Mouse (Mus musculus): ENCODE data around the gene Jag2. TPM values are rescaled to one million over a fixed set of nuclear protein-coding genes. Genes with fewer than 3 reads are reported as not detected.

Jag2 gene
- total and polyA plus RNA-seq, 2 experiments: under 0.01 to 0.13 TPM

- no peaks in the 10 kb centered on the region for H3K79me2 ChIP-seq (ENCODE audit: control insufficient read depth, insufficient read depth, low read length)
- H3K9ac ChIP-seq (ENCODE audit: low read depth, low read length): no peak overlapping the region
- no peak overlapping the region for H3K4me3 ChIP-seq (ENCODE audit: insufficient read depth, low read depth, low read length)
- no peak for DNase-seq (ENCODE audit: extremely low read depth, low read depth, low spot score)
- H3K27me3 ChIP-seq (ENCODE audit: control insufficient read depth, insufficient read depth, low read length): no peaks in the 10 kb centered on the region
- H3K27ac ChIP-seq (replicated peaks; ENCODE audit: insufficient read depth, low read depth, low read length): no peak overlapping the region
- H3K4me1 ChIP-seq (ENCODE audit: control insufficient read depth, insufficient read depth, low read length): no peaks in the 10 kb centered on the region
- 89% methylated on average over 8 of the region's 8 CpGs for WGBS
- no peak for TF ChIP-seq CTCF (IDR thresholded peaks at IDR 0.05; ENCODE audit: low read depth, low read length)
- peaks cover 46% of the 10 kb centered on the region for H3K36me3 ChIP-seq (ENCODE audit: control insufficient read depth, insufficient read depth, low read length)
Measured at GRCm38 (mm10) chr12:112968943-112969342, 39.4 kb upstream of the Jag2 start.

- no peak overlapping the region for H3K27ac ChIP-seq (replicated peaks; ENCODE audit: insufficient read depth, low read depth, low read length)
- no peaks in the 10 kb centered on the region for H3K4me1 ChIP-seq (ENCODE audit: control insufficient read depth, insufficient read depth, low read length)
- no peak overlapping the region for H3K9ac ChIP-seq (ENCODE audit: low read depth, low read length)
- H3K4me3 ChIP-seq (ENCODE audit: insufficient read depth, low read depth, low read length): no peak overlapping the region
- no peaks in the 10 kb centered on the region for H3K79me2 ChIP-seq (ENCODE audit: control insufficient read depth, insufficient read depth, low read length)
- TF ChIP-seq CTCF (IDR thresholded peaks at IDR 0.05; ENCODE audit: low read depth, low read length) (no peak), POLR2A (IDR thresholded peaks at IDR 0.05; ENCODE audit: extremely low read depth, insufficient read depth, low read length) (no peak)
- no peaks in the 10 kb centered on the region for H3K27me3 ChIP-seq (ENCODE audit: control insufficient read depth, insufficient read depth, low read length)
- WGBS: 93% methylated on average over 13 of the region's 13 CpGs
- no peak for DNase-seq (ENCODE audit: extremely low read depth, low read depth, low spot score)
- H3K36me3 ChIP-seq (ENCODE audit: control insufficient read depth, insufficient read depth, low read length): peaks cover 43% of the 10 kb centered on the region
Measured at GRCm38 (mm10) chr12:112965783-112966182, 36.2 kb upstream of the Jag2 start.

GRCm38 (mm10) chr12:112961872-112962271 lies 32.3 kb upstream of the Jag2 start:
- H3K4me3 ChIP-seq (ENCODE audit: insufficient read depth, low read depth, low read length): no peak overlapping the region
- DNase-seq (ENCODE audit: extremely low read depth, low read depth, low spot score): no peak
- H3K27me3 ChIP-seq (ENCODE audit: control insufficient read depth, insufficient read depth, low read length): no peaks in the 10 kb centered on the region
- H3K79me2 ChIP-seq (ENCODE audit: control insufficient read depth, insufficient read depth, low read length): no peaks in the 10 kb centered on the region
- H3K9ac ChIP-seq (ENCODE audit: low read depth, low read length): no peak overlapping the region
- H3K27ac ChIP-seq (replicated peaks; ENCODE audit: insufficient read depth, low read depth, low read length): no peak overlapping the region
- 74% methylated on average over 5 of the region's 5 CpGs for WGBS
- H3K36me3 ChIP-seq (ENCODE audit: control insufficient read depth, insufficient read depth, low read length): peaks cover 26% of the 10 kb centered on the region
- H3K4me1 ChIP-seq (ENCODE audit: control insufficient read depth, insufficient read depth, low read length): no peaks in the 10 kb centered on the region
- TF ChIP-seq POLR2A (IDR thresholded peaks at IDR 0.05; ENCODE audit: extremely low read depth, insufficient read depth, low read length) (no peak), CTCF (IDR thresholded peaks at IDR 0.05; ENCODE audit: low read depth, low read length) (no peak)

DNA sequence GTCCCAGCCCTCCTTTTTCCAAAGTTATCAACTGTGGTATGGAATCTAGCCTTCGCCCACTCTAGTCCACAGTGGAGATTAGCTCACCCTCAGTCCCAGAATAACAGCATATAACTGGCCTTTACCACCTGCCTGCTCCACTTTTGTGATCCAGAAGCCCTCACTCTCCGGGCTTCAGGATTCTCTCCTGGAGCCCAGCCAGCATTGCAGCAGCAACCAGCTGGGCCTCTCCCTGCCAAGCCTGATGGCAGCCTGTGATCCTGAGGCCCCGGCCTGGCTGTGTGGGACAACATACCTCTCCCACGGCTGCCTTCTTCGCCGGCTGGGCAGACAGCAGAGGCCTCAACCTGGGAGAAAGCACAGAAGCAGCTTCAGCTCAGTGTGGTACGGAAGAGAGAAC lies 31.9 kb upstream of the Jag2 start:
- H3K9ac ChIP-seq (ENCODE audit: low read depth, low read length): no peak overlapping the region
- H3K36me3 ChIP-seq (ENCODE audit: control insufficient read depth, insufficient read depth, low read length): peaks cover 23% of the 10 kb centered on the region
- 83% methylated on average over 7 of the region's 7 CpGs for WGBS
- no peak for TF ChIP-seq CTCF (IDR thresholded peaks at IDR 0.05; ENCODE audit: low read depth, low read length)
- no peak for TF ChIP-seq POLR2A (IDR thresholded peaks at IDR 0.05; ENCODE audit: extremely low read depth, insufficient read depth, low read length)
- H3K27me3 ChIP-seq (ENCODE audit: control insufficient read depth, insufficient read depth, low read length): no peaks in the 10 kb centered on the region
- H3K4me3 ChIP-seq (ENCODE audit: insufficient read depth, low read depth, low read length): no peak overlapping the region
- H3K4me1 ChIP-seq (ENCODE audit: control insufficient read depth, insufficient read depth, low read length): no peaks in the 10 kb centered on the region
- no peak for DNase-seq (ENCODE audit: extremely low read depth, low read depth, low spot score)
- no peaks in the 10 kb centered on the region for H3K79me2 ChIP-seq (ENCODE audit: control insufficient read depth, insufficient read depth, low read length)
- no peak overlapping the region for H3K27ac ChIP-seq (replicated peaks; ENCODE audit: insufficient read depth, low read depth, low read length)

DNA sequence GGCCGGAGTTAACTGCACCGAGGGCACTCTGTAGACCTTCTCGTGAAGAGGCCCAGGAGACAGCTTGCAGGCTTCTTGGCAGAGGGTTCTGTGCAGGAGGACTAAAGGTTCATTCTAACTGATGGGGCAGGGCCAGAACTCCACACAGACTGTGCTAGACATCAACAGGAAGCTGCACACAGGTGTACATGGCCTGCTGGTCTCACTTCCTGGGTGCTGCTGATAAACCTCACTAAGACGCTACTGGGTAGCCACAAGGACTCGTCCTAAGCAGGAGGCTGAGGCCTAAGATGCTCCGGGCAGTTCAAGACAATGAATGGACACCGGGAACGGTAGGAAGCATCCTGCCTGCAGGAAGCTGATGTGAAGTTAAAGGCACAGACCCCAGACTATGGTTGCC lies 29.8 kb upstream of the Jag2 start:
- Histone ChIP-seq H3K27me3 (ENCODE audit: control insufficient read depth, insufficient read depth, low read length) (no peaks in the 10 kb centered on the region), H3K9ac (ENCODE audit: low read depth, low read length) (no peak overlapping the region), H3K4me3 (ENCODE audit: insufficient read depth, low read depth, low read length) (no peak overlapping the region), H3K4me1 (ENCODE audit: control insufficient read depth, insufficient read depth, low read length) (no peaks in the 10 kb centered on the region), H3K27ac (replicated peaks; ENCODE audit: insufficient read depth, low read depth, low read length) (no peak overlapping the region), H3K36me3 (ENCODE audit: control insufficient read depth, insufficient read depth, low read length) (peaks cover 18% of the 10 kb centered on the region), H3K79me2 (ENCODE audit: control insufficient read depth, insufficient read depth, low read length) (no peaks in the 10 kb centered on the region)
- 83% methylated on average over 8 of the region's 8 CpGs for WGBS
- DNase-seq (ENCODE audit: extremely low read depth, low read depth, low spot score): no peak
- TF ChIP-seq POLR2A (IDR thresholded peaks at IDR 0.05; ENCODE audit: extremely low read depth, insufficient read depth, low read length): no peak
- TF ChIP-seq CTCF (IDR thresholded peaks at IDR 0.05; ENCODE audit: low read depth, low read length): no peak

DNA sequence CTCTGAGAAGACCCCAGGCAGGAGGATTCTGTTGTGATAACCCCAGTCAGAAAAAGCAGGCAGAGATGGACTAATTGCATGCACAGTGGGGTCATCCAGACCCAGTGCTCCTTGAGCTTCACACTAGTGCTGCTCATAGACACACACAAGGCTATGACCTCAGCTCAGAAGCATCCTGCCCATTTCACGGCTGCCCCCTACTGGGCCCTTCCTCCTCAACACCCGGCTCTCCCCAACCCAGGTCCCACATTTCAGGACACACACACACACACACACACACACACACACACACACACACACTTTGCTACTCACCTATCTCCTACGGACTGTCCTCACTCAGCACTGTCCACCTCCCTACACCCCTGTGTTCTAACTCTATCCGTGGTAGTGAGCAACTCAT lies 28.7 kb upstream of the Jag2 start:
- DNase-seq (ENCODE audit: extremely low read depth, low read depth, low spot score): no peak
- TF ChIP-seq CTCF (IDR thresholded peaks at IDR 0.05; ENCODE audit: low read depth, low read length) (peak; percentile 55), POLR2A (IDR thresholded peaks at IDR 0.05; ENCODE audit: extremely low read depth, insufficient read depth, low read length) (no peak)
- Histone ChIP-seq H3K27ac (replicated peaks; ENCODE audit: insufficient read depth, low read depth, low read length) (no peak overlapping the region), H3K4me1 (ENCODE audit: control insufficient read depth, insufficient read depth, low read length) (no peaks in the 10 kb centered on the region), H3K79me2 (ENCODE audit: control insufficient read depth, insufficient read depth, low read length) (no peaks in the 10 kb centered on the region), H3K36me3 (ENCODE audit: control insufficient read depth, insufficient read depth, low read length) (peaks cover 11% of the 10 kb centered on the region; the same call in 1 of the 2 replicates), H3K4me3 (ENCODE audit: insufficient read depth, low read depth, low read length) (no peak overlapping the region), H3K27me3 (ENCODE audit: control insufficient read depth, insufficient read depth, low read length) (no peaks in the 10 kb centered on the region), H3K9ac (ENCODE audit: low read depth, low read length) (no peak overlapping the region)
- WGBS: 60% methylated on average over 4 of the region's 4 CpGs
